Mouse (Mus musculus) spleen, adult 18-20 months (tissue): ENCODE measurements around the gene Rasgrp2.
A peak's percentile ranks its signal among the peaks of the same experiment; 100 is the strongest.

Source experiments
- DNase-seq, 2 experiments: peaks; one replicate each; pipeline ENCODE4 v3.0.0; 2022; ENCODE audit warnings: mixed read lengths in 2 of 2

Rasgrp2 gene

DNA sequence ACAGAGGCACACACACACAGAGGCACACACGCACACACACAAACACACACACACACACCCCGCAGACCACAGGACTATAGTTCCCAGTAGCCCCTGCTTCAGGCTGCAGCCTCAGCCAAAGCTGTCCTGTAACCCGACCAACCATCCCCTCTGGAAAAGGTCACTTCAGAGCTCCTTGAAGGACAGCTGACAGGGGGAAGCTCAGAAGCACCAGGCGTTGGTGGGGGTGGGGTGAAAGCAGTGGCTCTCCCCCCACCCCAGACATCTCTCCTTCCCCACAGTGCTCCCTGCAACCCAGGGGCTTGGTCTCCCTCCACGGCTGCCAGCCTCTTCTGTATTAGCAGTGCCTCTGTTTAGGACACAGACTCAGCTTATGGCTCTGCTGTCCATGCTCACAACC is 15.7 kb upstream of the Rasgrp2 start:
- DNase-seq: no peak

DNA sequence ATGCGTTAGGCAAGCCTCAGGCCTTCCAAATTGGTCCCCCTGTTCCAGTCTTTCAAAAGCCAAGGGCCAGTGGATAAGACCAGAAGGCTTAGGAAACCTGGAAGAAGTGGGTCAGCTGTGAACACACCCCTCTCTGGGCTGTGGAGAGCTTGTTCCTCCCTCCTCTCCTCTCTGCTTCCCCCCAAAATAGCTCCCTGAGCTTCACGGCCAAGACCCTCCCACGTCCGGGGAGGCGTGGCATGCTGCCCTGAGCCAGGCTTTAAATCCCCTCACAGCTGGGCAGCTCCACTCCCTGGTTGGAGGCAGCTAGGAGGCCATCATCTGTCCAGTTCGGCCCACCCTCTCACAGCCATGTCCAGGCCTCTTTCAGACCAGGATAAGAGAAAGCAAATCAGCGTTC is 15.0 kb upstream of the Rasgrp2 start, which contains the start of gene Pygm:
Gene Pygm (plus strand): TSS at position 272 of the 400 bp plus-strand sequence.
- peak in 1 of 2 experiments; percentile 38 for DNase-seq

DNA sequence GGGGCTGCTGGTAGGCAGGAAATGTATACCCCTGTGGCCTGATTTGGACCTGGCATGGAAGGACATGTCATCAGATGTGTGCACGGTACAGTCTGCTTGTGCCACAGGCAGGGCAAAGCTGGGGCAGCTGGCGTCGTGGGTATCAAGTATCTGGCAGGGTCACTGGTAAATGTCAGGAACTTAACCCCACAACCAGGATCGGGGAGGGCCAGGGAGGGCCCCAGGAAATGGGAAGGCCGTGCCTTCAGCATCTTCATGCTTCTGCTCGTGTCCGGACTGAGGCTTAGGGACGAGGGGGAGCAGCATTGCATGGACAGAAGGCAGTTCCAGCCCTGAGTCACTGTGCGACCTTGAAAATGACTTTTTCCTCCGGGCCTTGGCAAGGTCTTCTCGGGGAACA is 14.2 kb upstream of the Rasgrp2 start:
- no peak for DNase-seq

DNA sequence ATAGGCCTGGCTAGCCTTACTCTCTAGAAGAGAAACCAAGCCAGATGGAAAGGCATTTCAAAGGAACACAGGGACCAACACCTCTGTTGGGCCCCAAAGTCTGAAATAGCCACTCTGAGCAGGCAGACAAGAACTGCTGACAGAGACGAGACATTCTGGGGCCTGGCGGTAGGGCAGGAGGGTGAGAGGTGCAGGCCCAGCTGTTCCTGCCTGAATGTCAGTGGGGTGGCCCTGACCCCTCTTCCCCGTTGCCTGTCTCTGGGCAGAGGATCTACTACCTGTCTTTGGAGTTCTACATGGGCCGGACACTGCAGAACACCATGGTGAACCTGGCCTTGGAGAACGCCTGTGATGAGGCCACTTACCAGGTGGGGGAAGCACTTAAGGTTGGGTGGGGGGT is 13.7 kb upstream of the Rasgrp2 start:
- no peak for DNase-seq

DNA sequence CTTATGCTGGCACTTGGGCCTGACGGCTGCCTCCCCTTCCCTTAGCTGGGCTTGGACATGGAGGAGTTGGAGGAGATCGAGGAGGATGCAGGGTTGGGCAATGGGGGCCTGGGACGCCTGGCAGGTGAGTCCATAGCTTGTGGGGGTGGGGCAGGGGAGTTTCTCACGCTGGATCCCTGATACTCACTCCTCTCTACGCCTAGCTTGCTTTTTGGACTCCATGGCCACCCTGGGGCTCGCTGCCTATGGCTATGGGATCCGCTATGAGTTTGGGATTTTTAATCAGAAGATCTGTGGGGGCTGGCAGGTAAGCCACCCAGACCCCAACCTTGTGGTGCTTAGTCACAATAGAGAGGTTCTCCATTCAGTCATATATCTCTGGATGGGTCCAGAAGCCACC is 13.3 kb upstream of the Rasgrp2 start:
- no peak for DNase-seq

DNA sequence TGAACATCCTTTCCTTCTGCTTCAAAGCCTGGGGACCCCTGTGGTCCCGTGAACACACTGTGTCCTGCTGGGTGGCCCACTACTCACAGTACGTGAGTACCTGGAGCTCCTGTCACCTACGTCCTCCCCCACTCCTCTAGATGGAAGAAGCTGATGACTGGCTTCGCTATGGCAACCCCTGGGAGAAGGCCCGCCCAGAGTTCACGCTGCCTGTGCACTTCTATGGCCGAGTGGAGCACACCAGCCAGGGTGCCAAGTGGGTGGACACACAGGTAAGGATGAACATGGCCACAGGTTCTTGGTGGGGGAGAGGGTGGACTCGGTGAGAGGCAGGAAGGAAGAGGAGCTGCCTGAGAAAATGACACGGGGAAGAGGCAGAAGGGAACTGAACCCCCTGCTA is 12.9 kb upstream of the Rasgrp2 start:
- DNase-seq: no peak

DNA sequence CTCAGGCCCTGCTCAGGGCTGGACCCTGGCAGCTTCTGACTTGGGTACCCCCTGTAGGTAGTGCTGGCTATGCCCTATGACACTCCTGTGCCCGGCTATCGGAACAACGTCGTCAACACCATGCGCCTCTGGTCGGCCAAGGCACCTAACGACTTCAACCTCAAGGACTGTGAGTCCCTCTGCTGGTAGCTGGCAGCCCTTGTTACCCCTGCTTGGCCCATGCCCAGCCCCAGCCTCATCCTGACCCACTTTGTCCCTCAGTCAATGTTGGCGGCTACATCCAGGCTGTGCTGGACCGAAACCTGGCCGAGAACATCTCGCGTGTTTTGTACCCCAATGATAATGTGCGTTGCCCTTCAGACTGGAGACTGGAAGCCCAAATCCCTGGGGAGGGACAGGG is 11.1 kb upstream of the Rasgrp2 start:
- DNase-seq: no peak

DNA sequence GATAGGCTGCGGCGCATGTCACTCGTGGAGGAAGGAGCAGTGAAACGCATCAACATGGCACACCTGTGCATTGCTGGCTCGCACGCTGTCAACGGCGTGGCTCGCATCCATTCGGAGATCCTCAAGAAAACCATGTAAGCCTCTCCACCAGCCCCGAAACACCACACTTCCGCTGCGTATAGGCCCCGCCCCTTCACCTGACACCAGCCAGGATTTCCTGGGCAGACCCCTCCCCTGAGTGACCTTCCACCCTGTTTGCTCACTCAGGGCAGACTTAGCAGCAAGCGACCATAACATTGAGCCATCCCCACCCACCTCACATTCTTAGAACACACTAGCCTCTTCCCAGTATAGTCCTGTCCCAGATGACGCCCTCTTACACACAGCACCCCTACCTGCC is 9.3 kb upstream of the Rasgrp2 start:
- peak; percentile 54 to 60 for DNase-seq

DNA sequence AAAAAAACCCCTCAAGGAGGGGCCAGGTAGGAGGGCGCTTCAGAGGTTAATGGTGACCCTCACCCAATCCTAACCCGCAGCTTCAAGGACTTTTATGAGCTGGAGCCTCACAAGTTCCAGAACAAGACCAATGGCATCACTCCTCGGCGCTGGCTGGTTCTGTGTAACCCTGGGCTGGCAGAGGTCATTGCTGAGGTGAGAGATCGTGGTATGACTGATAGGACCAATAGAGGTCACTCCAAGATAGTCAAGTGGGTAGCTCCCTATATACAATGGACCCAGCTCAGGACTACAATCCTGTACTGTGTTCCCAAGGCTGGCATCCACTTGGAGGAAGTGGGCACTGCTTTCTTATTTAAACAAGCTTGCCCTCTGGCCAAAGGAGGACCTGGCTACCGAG is 8.9 kb upstream of the Rasgrp2 start:
- DNase-seq: no peak

DNA sequence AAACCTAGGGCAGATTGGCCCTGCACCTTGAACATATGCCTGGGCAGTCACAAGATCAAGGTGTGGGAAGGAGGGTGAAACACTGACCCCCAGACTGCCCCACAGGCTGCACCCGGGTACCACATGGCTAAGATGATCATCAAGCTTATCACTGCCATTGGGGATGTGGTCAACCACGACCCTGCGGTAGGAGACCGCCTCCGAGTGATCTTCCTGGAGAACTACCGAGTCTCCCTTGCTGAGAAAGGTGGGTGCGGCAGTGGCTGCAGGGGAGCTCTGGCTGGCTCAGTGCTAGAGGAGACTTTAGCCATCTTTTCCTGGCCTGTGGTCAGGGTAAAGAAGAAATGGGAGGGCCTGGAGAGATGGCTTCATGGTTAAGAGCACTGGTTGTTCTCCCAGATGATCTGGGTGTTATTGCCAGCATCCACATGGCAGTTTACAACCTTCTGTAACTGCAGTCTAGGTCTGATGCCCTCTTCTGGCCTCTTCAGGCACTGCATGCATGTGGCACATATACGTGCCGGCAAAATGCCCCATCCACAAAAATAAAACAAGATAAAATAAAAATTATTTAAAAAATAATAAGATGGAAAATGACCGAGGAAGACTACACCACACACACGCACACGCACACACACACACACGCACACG is 6.3 kb upstream of the Rasgrp2 start:
- DNase-seq: no peak

DNA sequence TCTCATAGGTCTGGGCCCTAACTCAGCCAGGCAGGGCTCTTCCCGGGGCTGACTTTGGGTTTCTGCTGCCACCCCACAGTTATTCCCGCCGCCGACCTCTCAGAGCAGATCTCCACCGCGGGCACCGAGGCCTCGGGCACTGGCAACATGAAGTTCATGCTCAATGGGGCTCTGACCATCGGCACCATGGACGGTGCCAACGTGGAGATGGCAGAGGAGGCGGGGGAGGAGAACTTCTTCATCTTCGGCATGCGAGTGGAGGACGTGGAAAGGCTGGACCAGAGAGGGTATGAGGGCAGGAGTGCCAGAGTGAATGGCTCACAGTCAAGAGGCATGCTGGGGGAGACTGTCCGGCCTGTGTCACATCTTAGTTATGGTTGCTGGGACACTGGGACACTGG is 5.5 kb upstream of the Rasgrp2 start:
- no peak for DNase-seq

DNA sequence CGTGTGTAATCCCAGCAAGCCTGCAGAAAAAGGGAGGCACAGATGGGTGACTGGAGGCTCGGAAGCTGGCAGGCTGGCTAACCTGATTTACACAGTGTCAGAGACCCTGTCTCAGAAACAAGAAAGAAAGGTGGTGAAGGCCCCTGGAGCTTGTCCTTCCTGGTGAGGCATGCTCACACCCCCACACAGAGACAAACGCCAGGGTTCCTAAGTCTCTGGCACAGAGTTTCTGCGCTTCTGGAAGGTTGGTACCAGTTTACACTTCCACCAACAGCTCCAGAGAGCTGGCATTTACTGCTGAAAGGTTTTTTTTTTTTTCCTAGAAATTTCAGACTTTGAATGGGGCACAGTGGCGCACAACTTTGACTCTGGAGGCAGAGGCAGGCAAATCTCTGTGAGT is 2.9 kb upstream of the Rasgrp2 start:
- DNase-seq: no peak

DNA sequence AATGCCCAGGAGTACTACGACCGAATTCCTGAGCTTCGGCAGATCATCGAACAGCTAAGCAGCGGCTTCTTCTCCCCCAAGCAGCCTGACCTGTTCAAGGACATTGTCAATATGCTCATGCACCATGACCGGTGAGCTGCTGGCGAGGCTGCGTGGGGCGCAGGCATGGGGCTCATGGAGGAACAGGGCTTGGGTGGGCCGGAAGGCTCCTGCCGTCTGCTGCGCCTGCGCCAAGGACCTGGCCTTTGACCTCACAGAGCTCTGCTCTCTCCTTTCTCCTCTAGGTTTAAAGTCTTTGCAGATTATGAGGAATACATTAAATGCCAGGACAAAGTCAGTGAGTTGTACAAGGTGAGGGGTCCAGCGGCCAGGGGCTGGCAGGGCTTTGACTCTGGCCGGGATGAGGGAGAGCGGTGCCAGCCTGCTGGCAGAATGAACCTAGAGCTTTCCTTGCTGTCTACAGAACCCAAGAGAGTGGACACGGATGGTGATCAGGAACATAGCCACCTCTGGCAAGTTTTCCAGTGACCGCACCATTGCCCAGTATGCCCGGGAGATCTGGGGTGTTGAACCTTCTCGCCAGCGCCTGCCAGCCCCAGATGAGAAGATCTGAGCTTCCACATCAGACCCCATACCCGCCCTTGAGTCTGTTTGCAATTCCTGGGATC is 1.4 kb upstream of the Rasgrp2 start:
- DNase-seq: no peak

DNA sequence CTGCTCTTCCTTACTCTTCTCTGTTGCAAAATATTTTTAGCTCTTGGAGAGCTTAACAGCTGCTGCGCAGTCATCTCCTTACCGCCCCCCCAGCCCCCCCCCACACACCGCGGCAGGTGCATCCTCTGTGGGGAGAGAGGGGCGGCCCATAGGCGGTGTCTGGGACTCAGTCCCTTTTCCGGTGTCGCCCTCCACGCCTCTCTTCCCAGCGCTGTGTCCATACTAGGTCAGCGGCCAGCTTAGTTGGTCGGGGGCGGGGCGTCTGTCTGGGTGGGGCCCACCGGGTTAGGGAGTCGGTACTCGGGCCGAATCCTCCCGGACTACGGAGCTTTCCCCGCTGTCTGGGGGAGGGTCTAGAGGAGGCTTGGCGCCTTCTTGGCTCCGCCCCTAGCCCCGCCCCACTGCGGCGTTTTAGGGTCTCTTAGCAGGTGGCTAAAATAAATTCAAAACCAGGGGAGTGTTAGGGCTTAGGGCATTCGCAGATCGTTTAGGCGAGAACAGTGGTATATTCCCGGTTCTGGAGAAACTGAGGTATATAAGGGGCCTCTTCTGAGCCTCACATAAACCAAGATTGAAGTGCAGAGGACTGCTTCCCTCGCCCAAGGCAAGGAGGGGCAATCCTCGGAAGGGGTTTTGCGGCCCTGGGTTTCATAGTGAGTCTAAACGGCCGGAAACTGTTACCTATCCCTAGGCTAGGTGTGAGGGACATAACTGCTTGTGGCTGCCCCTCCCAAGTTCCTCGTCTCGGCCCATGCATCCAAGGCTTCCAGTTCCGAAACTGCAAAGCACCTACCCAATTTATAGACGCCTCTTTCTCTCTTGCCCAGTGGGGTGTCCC is 474 bp upstream of the Rasgrp2 start:
- peak; percentile 87 to 90 for DNase-seq

DNA sequence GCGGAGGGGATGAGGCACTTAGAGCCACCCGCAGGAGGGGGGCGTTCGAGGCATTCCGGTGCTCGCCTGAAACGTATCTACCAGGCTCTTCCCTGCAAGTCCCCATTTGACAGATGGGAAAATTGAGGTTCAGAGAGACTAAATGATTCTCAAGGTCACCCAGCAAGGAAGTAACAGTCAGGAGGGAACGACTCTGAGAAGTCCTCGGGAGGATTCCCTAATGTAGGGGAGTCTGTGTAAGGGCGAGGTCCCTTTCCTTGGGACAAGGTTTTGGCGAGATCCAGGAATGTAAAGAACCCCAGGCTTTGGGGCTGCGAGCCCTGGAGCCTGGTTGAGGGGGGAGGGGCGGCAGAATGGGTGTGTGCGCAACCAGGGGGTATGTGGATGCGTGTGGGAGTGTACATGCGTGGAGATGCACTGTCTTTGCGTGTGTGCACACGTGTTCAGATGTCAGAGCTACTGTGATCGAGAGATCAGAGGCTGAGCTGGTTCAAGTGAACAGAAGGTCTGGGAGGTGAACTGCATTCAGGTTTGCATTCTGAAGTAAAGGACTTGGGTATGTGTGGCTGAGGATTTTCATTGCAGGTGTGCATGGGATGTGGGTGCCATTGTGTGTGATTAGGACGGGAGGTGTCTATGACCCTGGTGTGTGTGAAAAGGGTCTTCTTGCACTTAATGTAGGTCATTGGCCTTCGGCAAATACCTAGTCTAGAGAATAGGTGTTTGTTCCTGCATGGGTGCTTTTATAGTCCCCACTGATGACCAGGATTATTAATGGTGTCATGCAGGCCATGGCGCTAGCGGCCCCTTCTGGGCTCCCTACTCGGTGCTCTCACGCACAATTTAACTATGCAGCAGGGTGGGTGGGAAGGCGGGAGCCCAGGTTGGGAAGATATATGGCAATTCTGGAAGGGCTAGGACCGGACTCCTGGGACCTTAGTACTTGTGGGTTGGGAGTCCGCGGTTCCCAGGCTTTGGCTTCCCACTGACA is 1.3 kb downstream of the Rasgrp2 start:
- peak; percentile 41 to 54 for DNase-seq

DNA sequence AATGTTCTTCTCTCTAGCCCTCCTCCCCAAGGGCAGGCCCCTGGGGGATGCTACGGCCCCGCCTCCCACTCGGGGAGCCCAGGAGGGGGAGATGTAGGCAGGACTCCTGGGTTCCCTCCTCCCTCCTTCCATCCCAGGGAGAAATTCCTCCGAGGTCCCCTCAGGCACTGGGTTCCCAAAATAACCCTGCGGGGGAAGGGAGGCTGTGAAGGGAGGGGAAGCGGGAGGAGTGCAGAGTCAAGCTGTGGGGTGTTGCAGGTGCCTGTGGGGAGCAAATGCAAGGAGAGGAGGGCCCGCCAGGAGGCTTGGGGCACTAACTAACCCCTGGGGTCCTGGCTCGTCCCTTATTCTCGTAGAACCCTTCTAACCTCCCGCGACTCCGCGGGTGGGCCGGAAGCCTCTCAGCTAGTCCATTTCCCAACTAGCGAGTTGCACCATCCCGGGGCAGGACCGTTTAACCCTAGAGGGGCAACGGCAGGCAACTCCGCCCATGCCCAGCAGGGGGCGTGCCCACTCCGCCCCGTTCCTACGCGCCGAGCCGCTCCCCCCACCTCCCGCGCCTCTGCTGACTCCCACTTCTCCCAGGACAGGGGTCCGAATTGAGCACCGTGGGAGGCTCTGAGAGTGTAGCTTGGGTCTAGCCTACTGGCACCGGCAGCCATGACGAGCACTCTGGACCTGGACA is 2.1 kb downstream of the Rasgrp2 start:
- DNase-seq: peak; percentile 76 to 91

DNA sequence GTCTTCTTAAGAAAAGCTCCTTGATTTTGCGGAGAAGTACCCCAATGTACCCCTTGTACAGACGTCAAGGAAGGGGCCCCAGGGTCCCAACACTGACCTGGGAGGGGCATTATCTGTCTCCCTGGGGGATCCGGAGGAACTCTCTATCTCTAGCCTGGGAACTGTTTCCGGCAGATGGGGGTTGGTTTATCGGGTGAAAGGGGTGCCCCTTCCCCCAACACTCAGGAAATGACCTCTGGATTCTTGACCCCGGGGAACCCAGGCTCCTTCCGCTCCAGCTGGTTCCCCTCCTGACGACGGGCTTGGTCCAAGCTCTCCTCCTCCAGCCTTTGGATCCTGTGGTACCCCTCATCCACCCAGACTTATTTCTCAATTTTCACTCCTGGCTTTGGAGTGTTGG is 2.8 kb downstream of the Rasgrp2 start:
- DNase-seq: no peak

DNA sequence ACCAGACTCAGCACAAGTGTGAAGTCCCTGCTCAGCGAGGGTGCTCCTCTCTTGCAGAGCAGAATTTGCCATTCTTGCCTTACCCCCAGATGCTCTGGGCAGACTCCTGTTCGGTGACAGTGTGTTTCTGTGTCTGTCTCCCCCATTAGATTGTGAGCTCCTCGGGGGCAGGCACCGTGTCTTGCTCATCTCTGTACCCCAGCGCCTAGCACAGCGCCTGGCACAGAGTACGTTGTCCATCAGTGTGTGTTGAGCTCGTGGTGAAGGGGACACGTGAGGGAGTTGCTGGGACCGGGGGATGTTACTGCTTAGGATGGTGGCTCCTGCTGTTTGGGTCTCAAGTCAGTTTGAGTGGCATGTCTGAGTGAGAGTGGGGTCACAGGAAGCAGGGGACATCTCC is 4.7 kb downstream of the Rasgrp2 start:
- no peak for DNase-seq

DNA sequence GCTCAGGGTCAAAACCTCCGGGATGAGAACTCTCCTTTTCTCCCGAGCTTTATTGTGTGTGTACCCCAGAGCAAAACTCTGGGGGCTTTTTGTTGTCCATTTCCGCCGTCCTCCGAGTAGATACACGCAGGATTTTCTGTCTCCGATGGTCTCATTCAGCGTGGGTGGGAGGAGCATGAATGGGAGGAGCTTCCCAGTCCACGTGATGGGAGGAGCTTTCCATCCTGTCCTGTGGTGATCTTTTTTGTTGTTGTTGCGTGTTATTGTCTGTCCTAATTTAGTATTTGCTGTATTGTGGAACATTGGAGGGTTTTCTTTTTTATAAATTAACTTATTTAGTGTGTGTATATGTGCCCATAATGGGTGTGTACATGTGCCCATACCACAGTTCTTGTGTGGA is 6.3 kb downstream of the Rasgrp2 start:
- DNase-seq: no peak

DNA sequence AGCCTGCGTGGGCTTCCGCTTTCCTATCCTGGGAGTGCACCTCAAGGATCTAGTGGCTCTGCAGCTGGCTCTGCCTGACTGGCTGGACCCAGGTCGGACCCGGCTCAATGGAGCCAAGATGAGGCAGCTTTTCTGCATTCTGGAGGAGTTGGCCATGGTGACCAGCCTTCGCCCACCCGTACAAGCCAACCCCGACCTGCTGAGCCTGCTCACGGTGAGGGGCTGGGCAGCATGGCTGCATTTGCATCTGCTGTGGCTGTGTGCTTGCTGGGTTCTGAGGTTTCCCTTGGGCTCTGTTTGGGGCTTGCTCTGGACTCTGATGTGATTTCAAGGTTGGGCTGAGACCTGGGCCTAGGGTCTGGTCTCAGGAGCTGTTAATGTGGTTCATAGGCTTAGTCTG is 8.0 kb downstream of the Rasgrp2 start:
- DNase-seq: no peak

DNA sequence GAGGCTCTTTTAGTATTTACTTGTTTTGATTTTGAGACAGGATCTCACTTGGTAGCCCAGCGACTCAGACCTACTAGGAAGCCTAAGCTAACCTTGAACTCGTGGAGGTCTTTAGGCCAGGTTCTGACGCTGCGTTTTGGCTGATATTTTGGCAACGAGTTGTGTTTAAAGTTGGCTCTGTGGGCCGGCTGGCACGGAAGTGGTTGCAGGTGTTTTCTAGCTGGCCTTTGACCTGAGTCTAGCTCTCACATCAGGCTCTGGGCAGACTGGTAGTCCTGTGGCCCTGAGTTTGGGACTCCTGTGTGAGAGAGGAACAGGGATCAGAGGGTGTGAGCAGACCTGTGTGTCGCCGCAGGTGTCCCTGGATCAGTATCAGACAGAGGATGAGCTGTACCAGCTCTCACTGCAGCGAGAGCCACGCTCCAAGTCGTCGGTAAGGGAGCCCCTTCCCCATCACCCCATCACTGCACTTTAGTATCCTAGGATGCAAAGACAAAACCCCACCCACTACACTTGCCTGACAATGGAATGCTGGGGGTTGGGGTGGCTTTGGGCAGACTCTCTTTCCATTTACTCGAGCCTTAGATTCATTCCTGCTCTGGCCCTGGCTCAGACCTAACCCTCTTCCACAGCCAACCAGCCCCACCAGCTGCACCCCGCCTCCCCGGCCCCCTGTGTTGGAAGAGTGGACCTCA is 8.8 kb downstream of the Rasgrp2 start:
- DNase-seq: no peak
